Mouse (Mus musculus) bone marrow macrophage, adult 2 months (primary cell): ENCODE results near the gene 4933400A11Rik. TPM values are rescaled to one million over a fixed set of nuclear protein-coding genes. Genes with fewer than 3 reads are reported as not detected.

Experiments
- H3K27ac ChIP-seq: 2 replicates; pipeline ENCODE4 v1.5.1; 2012; ENCODE audit warnings: low read depth, low read length; ENCODE audit not compliant: insufficient read depth
- H3K4me1 ChIP-seq: 2 replicates; pipeline ENCODE4 v1.6.1; 2012; ENCODE audit warnings: low read length; ENCODE audit not compliant: control insufficient read depth, insufficient read depth
- H3K4me3 ChIP-seq: 2 replicates; pipeline ENCODE4 v1.5.1; 2012; ENCODE audit warnings: mild to moderate bottlenecking, low read length, moderate library complexity; ENCODE audit not compliant: insufficient read depth
- CTCF ChIP-seq: IDR thresholded peaks from 2 replicates; pipeline ENCODE4 v1.5.1; 2012; ENCODE audit warnings: low read depth, mild to moderate bottlenecking, low read length, moderate library complexity
- POLR2A ChIP-seq: IDR thresholded peaks from 2 replicates; pipeline ENCODE4 v1.6.1; 2012; ENCODE audit warnings: mild to moderate bottlenecking, low read depth, low read length, borderline replicate concordance
- polyA plus RNA-seq: library from polyadenylated mRNA; stranded (reverse); fragments of >200 nt; gene quantifications from 2 replicates; pipeline ENCODE4 v1.2.4, GENCODE M21; 2012; ENCODE audit not compliant: missing spikeins, insufficient read depth, insufficient read length

The 4933400A11Rik gene
- polyA plus RNA-seq, 1 experiment = not detected

DNA sequence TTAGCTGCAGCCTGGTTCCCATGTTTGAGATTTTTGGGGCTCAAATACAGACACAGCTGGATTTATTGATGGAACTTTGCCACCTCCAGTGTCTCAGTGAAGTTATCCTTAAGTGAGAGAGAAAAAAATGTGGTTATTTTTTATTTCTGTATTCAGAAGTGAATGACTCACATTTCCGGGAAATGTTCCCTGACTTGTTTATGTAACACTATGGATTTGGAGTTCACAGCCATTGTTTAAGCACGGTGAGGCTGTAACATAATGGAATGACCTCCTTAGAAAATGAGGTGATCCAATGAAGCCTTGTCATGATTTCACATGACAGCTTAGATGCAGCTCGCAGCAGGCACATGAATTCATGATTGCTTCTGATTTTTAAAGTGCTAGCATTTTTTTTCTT is 17.7 kb upstream of the 4933400A11Rik start:
- no peak overlapping the region for H3K4me3 ChIP-seq
- TF ChIP-seq CTCF (no peak), POLR2A (no peak)
- peaks cover 7% of the 10 kb centered on the region for H3K4me1 ChIP-seq
- H3K27ac ChIP-seq = no peak overlapping the region

DNA sequence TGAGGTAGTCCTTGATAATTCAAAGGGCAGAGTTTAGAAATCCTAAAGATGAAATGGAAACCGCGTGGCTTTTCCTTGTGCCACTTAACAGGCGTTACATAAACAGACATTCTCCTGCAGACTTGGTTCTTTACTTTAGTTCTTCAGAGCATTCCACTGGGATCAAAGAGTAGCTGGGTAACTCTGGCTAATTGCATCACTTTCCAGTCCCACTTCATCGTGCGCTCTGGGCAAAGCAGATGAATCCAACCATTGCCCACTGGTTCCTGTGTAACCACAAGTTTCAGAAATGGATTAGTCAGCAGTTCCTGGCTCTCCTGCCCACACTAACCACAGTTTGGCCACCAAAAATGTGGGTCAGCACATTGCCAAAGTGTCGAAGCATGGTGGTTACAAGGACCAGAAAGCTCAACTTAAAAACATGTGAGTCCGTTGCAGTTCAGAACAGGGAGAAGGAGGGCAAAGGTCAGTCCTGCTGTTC is 15.4 kb upstream of the 4933400A11Rik start:
- H3K4me1 ChIP-seq = peaks cover 7% of the 10 kb centered on the region
- TF ChIP-seq POLR2A (no peak), CTCF (no peak)
- H3K27ac ChIP-seq = 0 out of 2 replicates have a peak overlapping the region, but pooled peaks have one; percentile 36
- H3K4me3 ChIP-seq = no peak overlapping the region

DNA sequence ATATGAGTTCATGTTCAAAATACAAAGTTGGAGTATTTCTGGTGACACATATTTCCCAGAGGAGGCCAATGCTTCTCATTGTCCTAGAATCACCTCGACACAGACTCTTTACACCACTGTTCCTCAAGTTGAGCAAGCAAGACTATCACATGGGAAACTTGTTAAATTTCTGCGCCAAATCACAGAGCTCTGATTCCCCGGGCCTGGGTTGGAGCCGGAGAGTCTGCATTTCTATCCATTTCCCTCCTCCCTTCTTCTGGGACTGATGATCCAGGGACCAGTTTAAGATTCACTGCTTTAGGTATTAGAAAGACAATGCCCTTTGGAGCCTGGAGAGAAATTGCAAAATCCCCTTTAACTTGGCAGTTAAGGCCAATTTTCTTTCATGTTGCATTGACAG is 15.0 kb upstream of the 4933400A11Rik start:
- no peak for TF ChIP-seq CTCF
- TF ChIP-seq POLR2A = no peak
- H3K4me1 ChIP-seq = peaks cover 7% of the 10 kb centered on the region
- H3K27ac ChIP-seq = 0 out of 2 replicates have a peak overlapping the region, but pooled peaks have one; percentile 36
- H3K4me3 ChIP-seq = no peak overlapping the region

DNA sequence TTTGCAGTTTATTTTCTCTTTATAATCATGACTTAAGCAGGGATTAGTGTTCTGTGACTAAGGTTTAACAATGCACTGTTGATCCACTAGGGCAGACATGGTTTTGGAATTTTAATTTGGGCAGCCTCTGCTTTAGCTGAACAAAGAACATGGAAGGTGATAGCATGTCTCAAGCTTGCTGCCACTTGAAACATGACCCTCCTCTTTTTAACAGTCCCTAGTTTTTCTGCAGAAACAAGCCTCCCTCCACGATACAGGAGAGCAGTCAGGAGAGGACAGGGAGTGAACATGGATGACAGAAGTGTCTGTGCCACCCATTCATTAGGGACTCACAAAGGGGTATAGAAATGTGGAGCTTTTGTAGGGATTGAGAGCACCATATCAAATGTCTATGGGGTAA is 13.4 kb upstream of the 4933400A11Rik start:
- peaks cover 7% of the 10 kb centered on the region for H3K4me1 ChIP-seq
- no peak overlapping the region for H3K4me3 ChIP-seq
- H3K27ac ChIP-seq = no peak overlapping the region
- no peak for TF ChIP-seq CTCF
- no peak for TF ChIP-seq POLR2A

DNA sequence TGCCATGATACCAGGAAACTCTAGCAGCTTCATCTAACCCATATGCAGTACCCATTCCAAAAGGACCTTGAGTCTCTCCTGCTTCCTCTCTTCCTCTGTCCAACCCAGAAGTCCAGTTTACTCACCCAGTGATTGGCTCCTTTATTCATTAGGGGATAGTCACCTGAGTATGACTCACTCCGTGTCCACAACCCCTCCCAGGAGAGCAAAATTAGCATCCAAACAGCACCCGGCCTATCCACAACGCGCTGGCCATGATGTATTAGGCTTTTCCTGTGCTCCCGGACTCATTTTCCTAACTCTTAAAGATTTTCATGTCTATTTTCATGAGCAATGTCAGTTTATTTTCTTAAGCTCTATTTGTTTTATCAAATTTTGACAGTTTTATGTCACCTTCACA is 10.3 kb upstream of the 4933400A11Rik start:
- Histone ChIP-seq H3K4me3 (no peak overlapping the region), H3K4me1 (peaks cover 5% of the 10 kb centered on the region), H3K27ac (no peak overlapping the region)
- TF ChIP-seq CTCF = no peak
- no peak for TF ChIP-seq POLR2A

DNA sequence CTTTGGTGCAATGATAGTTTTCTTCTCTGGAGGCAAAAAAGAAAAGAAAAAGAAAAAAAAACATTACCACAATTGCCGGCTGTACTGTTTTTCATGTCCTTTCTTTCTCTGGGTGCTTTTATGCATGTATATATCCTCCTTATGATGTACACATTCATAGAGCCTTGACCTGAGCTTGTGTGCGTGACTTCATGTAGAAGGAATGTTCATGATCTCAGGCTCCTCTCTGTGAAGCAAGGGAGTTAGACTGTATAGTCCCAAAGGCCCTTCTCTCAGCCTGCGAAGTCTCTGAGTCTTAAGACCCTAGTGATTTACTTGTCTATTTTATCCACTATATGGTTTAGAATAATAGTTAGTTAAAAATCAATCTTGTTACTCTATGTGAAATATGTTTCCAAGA is 21.4 kb downstream of the 4933400A11Rik start:
- TF ChIP-seq POLR2A = no peak
- TF ChIP-seq CTCF = no peak
- no peak overlapping the region for H3K4me3 ChIP-seq
- H3K27ac ChIP-seq = no peak overlapping the region
- H3K4me1 ChIP-seq = no peaks in the 10 kb centered on the region

DNA sequence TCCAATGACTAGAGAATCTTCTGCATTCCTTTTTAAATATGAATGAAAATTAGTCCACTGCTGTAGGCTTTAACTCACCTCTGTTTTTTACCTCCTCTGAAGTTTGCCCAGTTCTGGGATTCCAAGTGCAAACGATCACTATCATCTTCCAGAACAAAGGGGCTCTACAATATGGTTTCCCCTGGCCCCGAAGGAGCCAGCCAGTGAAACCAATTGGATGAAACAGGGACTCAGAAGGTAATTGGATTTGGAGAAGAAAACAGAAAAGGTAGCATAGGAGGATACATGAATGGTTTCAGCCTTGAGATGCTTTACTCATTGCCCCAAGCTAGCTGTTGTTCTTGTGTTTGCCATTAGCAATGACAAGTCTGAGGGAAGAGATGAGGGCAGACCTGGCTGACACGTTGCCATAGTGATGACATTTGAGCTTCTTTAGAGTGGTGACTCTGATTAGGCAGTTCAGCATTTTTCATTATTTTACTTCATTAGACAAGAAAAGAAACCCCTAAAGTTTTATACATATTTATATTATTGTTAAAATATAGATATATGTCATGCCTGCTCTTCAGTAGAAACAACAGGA is 44.0 kb downstream of the 4933400A11Rik start:
- H3K27ac ChIP-seq = no peak overlapping the region
- no peaks in the 10 kb centered on the region for H3K4me1 ChIP-seq
- no peak overlapping the region for H3K4me3 ChIP-seq
- no peak for TF ChIP-seq POLR2A
- no peak for TF ChIP-seq CTCF

Other genes with a start within 250 kb of the 4933400A11Rik start
- gene Mid1, start 94.4 kb downstream of the 4933400A11Rik start, polyA plus RNA-seq = 18.8 and 22.0 TPM in 2 replicates
- gene Gm21887, start 230.0 kb upstream of the 4933400A11Rik start, polyA plus RNA-seq = 94.6 and 113 TPM in 2 replicates